Mouse (Mus musculus): Measurements from ENCODE around the gene Tbx3.

DNA sequence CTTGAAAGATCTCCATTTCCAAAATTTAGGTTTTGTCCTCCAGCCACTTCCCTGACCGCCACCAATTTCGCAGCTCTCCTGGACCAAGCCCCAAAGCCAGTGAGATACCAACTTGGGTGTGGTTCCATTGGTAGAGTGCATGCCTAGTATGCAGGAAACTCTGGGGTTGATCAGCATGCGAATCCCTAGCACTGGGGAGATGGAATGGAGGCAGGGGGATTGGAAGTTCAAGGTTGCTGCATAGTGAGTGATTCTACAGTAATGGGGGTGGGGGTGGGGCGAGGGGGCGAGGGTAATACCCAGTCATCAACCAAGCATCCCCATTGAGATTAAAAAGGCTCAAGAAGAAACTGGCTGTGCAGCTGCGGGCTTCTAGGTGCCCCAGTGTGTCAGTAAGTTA is 13.1 kb upstream of the Tbx3 start:
- TF ChIP-seq CTCF (IDR thresholded peaks at IDR 0.05): no peak
- TF ChIP-seq EP300 (IDR thresholded peaks at IDR 0.05; ENCODE audit: insufficient read depth, low read depth, low read length): no peak
